Mouse (Mus musculus) lung, adult 2 months (tissue): ENCODE results near the gene Chrnb4.

Experiments used
- CTCF ChIP-seq: fragments of 200-500 bp; IDR thresholded peaks from 2 replicates; pipeline ENCODE4 v1.5.1; 2011; ENCODE audit warnings: mild to moderate bottlenecking, low read length, control low read depth; ENCODE audit not compliant: insufficient read depth
- POLR2A ChIP-seq: fragments of 200-500 bp; IDR thresholded peaks from 2 replicates; pipeline ENCODE4 v1.6.1; 2011; ENCODE audit warnings: low read depth, mild to moderate bottlenecking, control low read depth, low read length, borderline replicate concordance; ENCODE audit errors: extremely low read depth

DNA sequence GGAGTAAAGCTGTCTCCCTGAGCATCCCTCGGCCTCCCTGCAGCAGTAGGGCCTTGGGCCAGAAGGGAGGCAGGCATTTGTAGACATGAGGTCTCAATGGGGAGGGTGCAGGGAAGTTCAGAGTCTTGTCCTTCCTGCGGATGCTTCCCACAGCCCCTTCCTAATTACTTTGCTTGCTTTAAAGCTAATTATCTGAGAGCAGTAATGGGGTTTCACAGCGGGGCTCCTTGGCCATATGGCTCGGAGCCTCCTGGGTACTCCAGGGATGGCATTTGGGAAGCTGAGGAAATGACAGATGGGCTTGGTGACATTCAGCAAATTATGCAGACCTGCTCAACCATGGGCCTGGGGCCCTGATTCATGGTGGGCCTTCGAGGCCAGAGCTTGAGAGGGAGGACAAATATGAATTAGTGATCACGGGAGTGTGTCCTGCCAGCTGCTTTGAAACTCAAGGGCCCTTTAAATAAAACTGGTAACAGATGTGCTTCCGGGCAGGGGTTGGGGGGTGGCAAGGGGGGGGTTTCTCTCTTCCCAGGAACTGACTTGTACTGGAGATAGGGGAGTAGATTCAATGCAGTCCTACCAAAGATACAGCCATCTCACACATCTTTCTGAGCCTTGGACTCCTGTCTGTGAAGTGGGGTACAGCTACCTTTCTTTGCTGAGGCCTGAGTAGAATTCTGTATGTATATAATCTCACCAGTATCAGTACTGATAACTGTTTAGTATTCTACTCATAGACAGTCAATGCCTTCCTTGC lies 34.8 kb upstream of the Chrnb4 start:
- TF ChIP-seq POLR2A (no peak), CTCF (no peak)
